Mouse (Mus musculus): Measurements from ENCODE around the gene Vmn2r27. TPM values are rescaled to one million over a fixed set of nuclear protein-coding genes. Genes with fewer than 3 reads are reported as not detected.

Gene Vmn2r27
- polyA plus RNA-seq, 1 experiment from 2014 or later = not detected

Other genes starting within 250 kb of the Vmn2r27 start
- not detected in 2 replicates for gene Vmn2r26, start 207.3 kb downstream of the Vmn2r27 start, polyA plus RNA-seq (2016; fragmentation: Nextera tagmentation; extraction: Ambion mirVana)
- gene Cd163, start 72.8 kb upstream of the Vmn2r27 start, polyA plus RNA-seq (2016; fragmentation: Nextera tagmentation; extraction: Ambion mirVana) = not detected in 2 replicates
- gene Pex5, start 183.2 kb upstream of the Vmn2r27 start, polyA plus RNA-seq (2016; fragmentation: Nextera tagmentation; extraction: Ambion mirVana) = 42.6 and 48.8 TPM in 2 replicates
- gene Clstn3, start 232.9 kb upstream of the Vmn2r27 start, polyA plus RNA-seq (2016; fragmentation: Nextera tagmentation; extraction: Ambion mirVana) = 8.4 and 15.2 TPM in 2 replicates